Mouse (Mus musculus) left cerebral cortex, postnatal 36 days (tissue): ENCODE results near the gene Celsr1. TPM values are rescaled to one million over a fixed set of nuclear protein-coding genes. Genes with fewer than 3 reads are reported as not detected.

Source experiments
- DNase-seq, 2 experiments: peaks; one replicate each; pipeline ENCODE4 v3.0.0; 2021 to 2022; ENCODE audit warnings: low spot score in 2 of 2, mixed read lengths in 1 of 2
- intact Hi-C: fragments of 180-260 bp; cut with DNase I; formaldehyde crosslinking; loops from one replicate; pipeline ENCODE4 v1.15.1; 2025
- total RNA-seq, 2 experiments: library from RNA; stranded (reverse); gene quantifications; 2 replicates each; pipeline ENCODE4 v1.2.3; 2021

Gene Celsr1
- total RNA-seq, 2 experiments from 2014 or later: 3.4 to 4.3 TPM

GRCm38 (mm10) chr15:85919191-85919891, 114.2 kb downstream of the Celsr1 start:
- intact Hi-C loops: no loop called here
- DNase-seq: no peak

GRCm38 (mm10) chr15:85913605-85914004, 120.0 kb downstream of the Celsr1 start:
- intact Hi-C loops: loop anchor here (5.0 kb wide), 2 partner anchors 124 to 224 kb away; no protein-coding TSS in a partner anchor
- no peak for DNase-seq

GRCm38 (mm10) chr15:85909931-85910330, 123.6 kb downstream of the Celsr1 start:
- intact Hi-C loops: loop anchor here (5.0 kb wide), 2 partner anchors 127 to 227 kb away; no protein-coding TSS in a partner anchor
- DNase-seq: no peak

GRCm38 (mm10) chr15:85909492-85909829, 124.1 kb downstream of the Celsr1 start:
- no peak for DNase-seq
- intact Hi-C loops: no loop called here

GRCm38 (mm10) chr15:85908660-85909491, 124.7 kb downstream of the Celsr1 start:
- intact Hi-C loops: no loop called here
- no peak for DNase-seq

- intact Hi-C loops: no loop called here
- DNase-seq: no peak
These were observed 129.8 kb downstream of the Celsr1 start for GRCm38 (mm10) chr15:85903826-85904225.

GRCm38 (mm10) chr15:85902505-85902904, 131.1 kb downstream of the Celsr1 start:
- intact Hi-C loops: no loop called here
- no peak for DNase-seq

- no peak for DNase-seq
- intact Hi-C loops: no loop called here
These were observed 132.8 kb downstream of the Celsr1 start for GRCm38 (mm10) chr15:85900801-85901200.

GRCm38 (mm10) chr15:85900318-85900717, 133.3 kb downstream of the Celsr1 start:
- intact Hi-C loops: no loop called here
- DNase-seq: no peak

- DNase-seq: no peak
- intact Hi-C loops: loop anchor here (5.0 kb wide), 1 partner anchor 223 kb away; no protein-coding TSS in a partner anchor
These were observed 134.2 kb downstream of the Celsr1 start for GRCm38 (mm10) chr15:85899396-85899795.

- intact Hi-C loops: loop anchor here (5.0 kb wide), 1 partner anchor 225 kb away; no protein-coding TSS in a partner anchor
- DNase-seq: no peak
These were observed 136.5 kb downstream of the Celsr1 start for GRCm38 (mm10) chr15:85897113-85897512.

- intact Hi-C loops: loop anchor here (1.0 to 5.0 kb wide), 2 partner anchors 143 to 226 kb away; no protein-coding TSS in a partner anchor
- peak; percentile 69 to 75 for DNase-seq
These were observed 137.3 kb downstream of the Celsr1 start for GRCm38 (mm10) chr15:85896284-85896683.

GRCm38 (mm10) chr15:85893871-85894270, 139.7 kb downstream of the Celsr1 start:
- no peak for DNase-seq
- intact Hi-C loops: no loop called here

- intact Hi-C loops: no loop called here
- DNase-seq: no peak
These were observed 141.0 kb downstream of the Celsr1 start for GRCm38 (mm10) chr15:85892498-85893118.

- intact Hi-C loops: no loop called here
- DNase-seq: no peak
These were observed 141.6 kb downstream of the Celsr1 start for GRCm38 (mm10) chr15:85891971-85892370.

GRCm38 (mm10) chr15:85889235-85889634, 144.3 kb downstream of the Celsr1 start:
- no peak for DNase-seq
- intact Hi-C loops: no loop called here

- no peak for DNase-seq
- intact Hi-C loops: no loop called here
These were observed 148.0 kb downstream of the Celsr1 start for GRCm38 (mm10) chr15:85885606-85886005.

- DNase-seq: no peak
- intact Hi-C loops: loop anchor here (1.0 kb wide), 1 partner anchor 20 kb away; the partner anchor contains the start of gene Gtse1
These were observed 154.1 kb downstream of the Celsr1 start for GRCm38 (mm10) chr15:85879498-85879895.

- DNase-seq: peak; percentile 91
- intact Hi-C loops: loop anchor here (1.0 kb wide), 1 partner anchor 20 kb away; the partner anchor contains the start of gene Gtse1
These were observed 154.6 kb downstream of the Celsr1 start, which contains the start of gene Trmu for GRCm38 (mm10) chr15:85878848-85879497. Trmu (plus strand) TSS chr15:85879312.
